Mouse (Mus musculus) ES-E14 (cell line): ENCODE results near the gene Pilrb2.
"Not testable (repeated sequence)": the region's sequence is repeated elsewhere in the genome, so short reads cannot be mapped to it uniquely, and the experiment has no call there.

ENCODE experiments used
- HCFC1 ChIP-seq: IDR thresholded peaks from 2 replicates; pipeline ENCODE4 v1.6.1; 2012; ENCODE audit warnings: low read length, inconsistent platforms, borderline replicate concordance; ENCODE audit not compliant: insufficient read depth
- MAFK ChIP-seq: IDR thresholded peaks from 2 replicates; pipeline ENCODE4 v1.6.1; 2014; ENCODE audit warnings: mild to moderate bottlenecking, low read depth, low read length, inconsistent platforms; ENCODE audit not compliant: insufficient read depth

DNA sequence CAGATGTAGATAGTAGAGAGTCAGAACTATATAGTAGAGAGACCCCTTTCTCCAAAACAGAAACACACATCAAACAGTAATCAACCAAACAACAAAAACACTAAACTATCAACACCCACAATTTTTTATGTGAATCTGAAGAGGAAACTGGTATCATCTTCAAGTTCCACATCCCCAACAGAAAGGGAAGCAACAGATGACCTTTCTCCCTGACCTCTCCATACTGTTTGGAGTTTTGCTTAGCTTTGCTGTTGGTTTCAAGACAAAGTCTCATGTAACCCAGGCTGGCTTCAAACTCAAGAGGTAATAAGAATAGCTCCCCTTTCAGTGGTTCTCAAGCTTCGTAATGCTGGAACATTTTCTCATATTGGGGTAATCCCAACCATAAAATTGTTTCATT lies 7.6 kb downstream of the Pilrb2 start:
- not testable (repeated sequence) for TF ChIP-seq HCFC1, MAFK
